Mouse (Mus musculus) liver, adult 2 months (tissue): ENCODE measurements at regions not wholly inside any gene's neighbourhood (a gene's known extent, or its start where the extent isn't known, plus 50 kb on each side); places are given as distances from the start of the nearest gene placed in this dataset.

Experiments
- DNase-seq: peaks from one replicate; pipeline ENCODE4 v3.0.0-alpha.2; 2011; ENCODE audit warnings: low read depth, low spot score; ENCODE audit errors: extremely low read depth
- H3K27ac ChIP-seq: fragments of 200-500 bp; replicated peaks from 2 replicates; pipeline ENCODE4 v1.5.1; 2012; ENCODE audit warnings: low read depth, mild to moderate bottlenecking, control low read depth, inconsistent platforms, low read length; ENCODE audit not compliant: insufficient read depth
- H3K27me3 ChIP-seq: fragments of 200-500 bp; 2 replicates; pipeline ENCODE4 v1.6.1; 2012; ENCODE audit warnings: mild to moderate bottlenecking, moderate library complexity, low read length, inconsistent platforms; ENCODE audit not compliant: control insufficient read depth, insufficient read depth
- H3K36me3 ChIP-seq: fragments of 200-500 bp; 2 replicates; pipeline ENCODE4 v1.6.1; 2012; ENCODE audit warnings: low read length, inconsistent platforms; ENCODE audit not compliant: control insufficient read depth, insufficient read depth
- H3K4me1 ChIP-seq: fragments of 200-500 bp; 2 replicates; pipeline ENCODE4 v1.6.1; 2011; ENCODE audit warnings: low read length; ENCODE audit not compliant: control insufficient read depth, insufficient read depth
- H3K4me3 ChIP-seq: fragments of 200-500 bp; 2 replicates; pipeline ENCODE4 v1.5.1; 2011; ENCODE audit warnings: low read depth, mild to moderate bottlenecking, control low read depth, low read length, moderate library complexity; ENCODE audit not compliant: insufficient read depth
- H3K79me2 ChIP-seq: fragments of 200-500 bp; 2 replicates; pipeline ENCODE4 v1.6.1; 2012; ENCODE audit warnings: inconsistent platforms, mild to moderate bottlenecking, low read length, moderate library complexity; ENCODE audit not compliant: control insufficient read depth, insufficient read depth
- H3K9ac ChIP-seq: fragments of 200-500 bp; 2 replicates; pipeline ENCODE4 v1.6.1; 2012; ENCODE audit warnings: low read depth, mild to moderate bottlenecking, control low read depth, inconsistent platforms, low read length
- CTCF ChIP-seq: fragments of 200-500 bp; IDR thresholded peaks from 2 replicates; pipeline ENCODE4 v1.5.1; 2011; ENCODE audit warnings: low read depth, low read length, control low read depth
- POLR2A ChIP-seq: fragments of 200-500 bp; IDR thresholded peaks from 2 replicates; pipeline ENCODE4 v1.6.1; 2011; ENCODE audit warnings: low read length, control low read depth; ENCODE audit not compliant: insufficient read depth; ENCODE audit errors: extremely low read depth
- WGBS: fragments of 180-500 bp; shearing (Covaris S2); methylation state at CpG from one replicate; pipeline ENCODE4 v1.1.7; 2018; 5-methylcytosine and 5-hydroxymethylcytosine counted together

GRCm38 (mm10) chr13:71269496-71269895 is 427.9 kb upstream of the Adamts16 start:
- DNase-seq: peak; percentile 12
- Histone ChIP-seq H3K9ac (no peak overlapping the region), H3K4me1 (no peaks in the 10 kb centered on the region), H3K36me3 (no peaks in the 10 kb centered on the region), H3K4me3 (no peak overlapping the region), H3K79me2 (no peaks in the 10 kb centered on the region), H3K27me3 (no peaks in the 10 kb centered on the region), H3K27ac (no peak overlapping the region)
- 28% methylated on average over 2 of the region's 2 CpGs for WGBS
- no peak for TF ChIP-seq CTCF
- TF ChIP-seq POLR2A: no peak

DNA sequence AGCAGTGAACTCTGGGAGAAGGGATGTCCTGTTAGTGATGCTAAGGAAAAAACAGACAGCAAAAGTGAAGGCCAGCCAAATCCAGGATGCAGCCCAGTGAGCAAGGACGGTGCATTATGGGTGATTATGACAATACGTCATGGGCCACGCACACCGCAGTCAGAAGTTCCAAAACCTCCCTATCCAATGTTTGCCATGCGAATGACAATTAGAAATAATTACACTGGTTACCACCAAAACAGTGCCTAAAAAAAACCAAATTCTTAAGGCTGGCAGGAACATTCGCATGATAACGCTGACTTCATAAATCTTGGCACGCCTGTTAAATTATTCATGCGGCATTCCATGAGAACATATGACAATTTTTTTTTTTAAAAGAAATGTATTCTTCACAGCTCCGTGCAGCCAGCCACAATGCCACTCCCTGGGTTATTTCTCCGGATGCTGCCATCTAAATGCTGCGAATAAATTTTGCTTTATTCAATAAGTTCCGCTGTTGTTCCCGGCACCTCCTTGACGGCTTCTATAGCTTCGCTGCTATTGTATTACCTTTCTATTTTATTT is 421.8 kb upstream of the Adamts16 start:
- H3K27ac ChIP-seq: no peak overlapping the region
- no peaks in the 10 kb centered on the region for H3K4me1 ChIP-seq
- H3K79me2 ChIP-seq: no peaks in the 10 kb centered on the region
- no peaks in the 10 kb centered on the region for H3K36me3 ChIP-seq
- H3K4me3 ChIP-seq: no peak overlapping the region
- TF ChIP-seq POLR2A (no peak), CTCF (no peak)
- H3K27me3 ChIP-seq: no peaks in the 10 kb centered on the region
- no peak overlapping the region for H3K9ac ChIP-seq
- WGBS: 96% methylated on average over 16 of the region's 16 CpGs
- no peak for DNase-seq

GRCm38 (mm10) chr13:71262575-71263295 is 421.1 kb upstream of the Adamts16 start:
- Histone ChIP-seq H3K4me3 (no peak overlapping the region), H3K9ac (no peak overlapping the region), H3K36me3 (no peaks in the 10 kb centered on the region), H3K79me2 (no peaks in the 10 kb centered on the region), H3K4me1 (no peaks in the 10 kb centered on the region), H3K27me3 (no peaks in the 10 kb centered on the region), H3K27ac (no peak overlapping the region)
- no peak for DNase-seq
- WGBS: 75% methylated on average over 10 of the region's 10 CpGs
- no peak for TF ChIP-seq CTCF
- TF ChIP-seq POLR2A: no peak

DNA sequence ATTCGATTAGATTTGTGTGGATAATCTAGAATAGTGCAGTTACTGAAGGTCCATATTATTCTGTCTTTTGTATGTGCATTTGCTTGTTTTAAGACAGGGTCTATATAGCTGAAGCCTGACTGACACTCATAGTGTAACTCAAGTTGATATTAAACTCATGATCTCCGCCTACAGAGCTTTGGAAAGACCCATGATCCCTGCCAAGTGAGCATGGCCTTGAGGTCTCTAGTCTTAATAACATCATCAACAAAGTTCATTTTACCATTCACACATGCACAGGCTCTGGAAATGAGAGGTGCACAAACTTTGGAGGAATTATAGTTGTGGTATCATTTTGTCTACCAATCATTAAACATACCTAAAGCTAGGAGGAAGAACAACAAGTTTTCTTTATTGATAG is 412.4 kb upstream of the Adamts16 start:
- H3K4me1 ChIP-seq: no peaks in the 10 kb centered on the region
- H3K4me3 ChIP-seq: no peak overlapping the region
- no peaks in the 10 kb centered on the region for H3K27me3 ChIP-seq
- H3K36me3 ChIP-seq: no peaks in the 10 kb centered on the region
- no peak for TF ChIP-seq CTCF
- 92% methylated on average over 2 of the region's 2 CpGs for WGBS
- H3K79me2 ChIP-seq: no peaks in the 10 kb centered on the region
- no peak overlapping the region for H3K9ac ChIP-seq
- no peak overlapping the region for H3K27ac ChIP-seq
- no peak for DNase-seq

GRCm38 (mm10) chr13:71248261-71249031 is 406.8 kb upstream of the Adamts16 start:
- H3K27ac ChIP-seq: no peak overlapping the region
- no peaks in the 10 kb centered on the region for H3K79me2 ChIP-seq
- H3K9ac ChIP-seq: no peak overlapping the region
- no peak overlapping the region for H3K4me3 ChIP-seq
- no peaks in the 10 kb centered on the region for H3K4me1 ChIP-seq
- TF ChIP-seq CTCF (peak; percentile 47), POLR2A (no peak)
- no peak for DNase-seq
- no peaks in the 10 kb centered on the region for H3K36me3 ChIP-seq
- 65% methylated on average over 8 of the region's 8 CpGs for WGBS
- H3K27me3 ChIP-seq: no peaks in the 10 kb centered on the region

GRCm38 (mm10) chr13:71247241-71247640 is 405.6 kb upstream of the Adamts16 start:
- Histone ChIP-seq H3K9ac (no peak overlapping the region), H3K36me3 (no peaks in the 10 kb centered on the region), H3K4me3 (no peak overlapping the region), H3K4me1 (no peaks in the 10 kb centered on the region), H3K27me3 (no peaks in the 10 kb centered on the region), H3K79me2 (no peaks in the 10 kb centered on the region), H3K27ac (no peak overlapping the region)
- no peak for DNase-seq
- TF ChIP-seq POLR2A (no peak), CTCF (no peak)
